In genomic region chr6:109004443-109004842, GRCm38 (mm10) we compare ENCODE assay signal across 22 mouse cellular contexts.
DNase-seq lines count a peak whose midpoint lies in the region; ATAC-seq and TF ChIP-seq lines count a peak whose summit lies in the region.
"Had no signal": no experiment of that assay in that cellular context is flagged by ENCODE, and none has a peak within 500 bp of the region (broad histone marks: within the 10 kb centered on the region; RNA-seq: fewer than 3 reads in every experiment).

No protein-coding gene starts in this region.

- H3K4me2 ChIP-seq in forebrain, postnatal 0 days (ENCODE audit: low read depth) = no peak overlapping the region
- H3K4me2 ChIP-seq in forebrain, embryonic 15.5 days (replicated peaks) = no peak overlapping the region
- no peak overlapping the region for H3K4me2 ChIP-seq in stomach, postnatal 0 days (replicated peaks; ENCODE audit: low read depth)
- H3K4me2 ChIP-seq: embryonic facial prominence, embryonic 15.5 days; heart, embryonic 15.5 days; kidney, embryonic 15.5 days; neural tube, embryonic 13.5 days had no signal

- 12% methylated on average over 2 of the region's 2 CpGs for WGBS in forebrain, postnatal 0 days
- 28% methylated on average over 2 of the region's 2 CpGs for WGBS in forebrain, embryonic 15.5 days
- 47% methylated on average over 2 of the region's 2 CpGs for WGBS in stomach, postnatal 0 days
- 60% methylated on average over 2 of the region's 2 CpGs for WGBS in kidney, adult 2 months

- DNase-seq in forebrain, postnatal 0 days = no peak
- DNase-seq in layer of hippocampus, adult 9-10 months (ENCODE audit: low spot score) = peak; percentile 24
- DNase-seq in layer of hippocampus, postnatal 14 days (ENCODE audit: low spot score in 2 of 2) = no peak
- peak; percentile 37 for DNase-seq in 3T3-L1 (ENCODE audit: low read depth, low spot score)
- DNase-seq in brain, embryonic 14.5 days (ENCODE audit: low read depth) = peak; percentile 53
- DNase-seq in stomach, postnatal 0 days (ENCODE audit: low spot score) = no peak
- no peak for DNase-seq in kidney, adult 2 months
- DNase-seq: adrenal gland, adult 2 months; cerebellum, adult 9-10 months; gastrocnemius, adult 2 months; heart, postnatal 4 days; kidney, postnatal 36 days; layer of hippocampus, postnatal 36 days; lung, postnatal 4 days had no signal

- TF ChIP-seq CTCF in forebrain, postnatal 0 days (IDR thresholded peaks at IDR 0.05; ENCODE audit: low read depth) = no peak
- no peak for TF ChIP-seq CTCF in brain, embryonic 14.5 days (IDR thresholded peaks at IDR 0.05; ENCODE audit: borderline replicate concordance, extremely low read depth, insufficient read depth, insufficient read length)
- TF ChIP-seq CTCF in stomach, postnatal 0 days (IDR thresholded peaks at IDR 0.05; ENCODE audit: low read depth) = no peak
- no peak for TF ChIP-seq CTCF in kidney, adult 2 months (conservative IDR thresholded peaks at IDR 0.05; ENCODE audit: insufficient read depth, insufficient read length, low read depth, low read length)

- no peaks in the 10 kb centered on the region for H3K27me3 ChIP-seq in forebrain, postnatal 0 days (ENCODE audit: insufficient read depth, low read length)
- no peaks in the 10 kb centered on the region for H3K27me3 ChIP-seq in forebrain, embryonic 15.5 days
- H3K27me3 ChIP-seq in stomach, postnatal 0 days (ENCODE audit: control insufficient read depth, insufficient read depth, low read length) = no peaks in the 10 kb centered on the region
- no peaks in the 10 kb centered on the region for H3K27me3 ChIP-seq in kidney, adult 2 months (replicated peaks; ENCODE audit: control insufficient read depth, insufficient read depth, low read length)
- H3K27me3 ChIP-seq: embryonic facial prominence, embryonic 15.5 days; heart, embryonic 15.5 days; kidney, embryonic 15.5 days; neural tube, embryonic 13.5 days had no signal

- no peaks in the 10 kb centered on the region for H3K36me3 ChIP-seq in forebrain, postnatal 0 days (ENCODE audit: insufficient read depth)
- H3K36me3 ChIP-seq in forebrain, embryonic 15.5 days = no peaks in the 10 kb centered on the region
- no peaks in the 10 kb centered on the region for H3K36me3 ChIP-seq in stomach, postnatal 0 days (ENCODE audit: control insufficient read depth, insufficient read depth, low read length)
- no peaks in the 10 kb centered on the region for H3K36me3 ChIP-seq in kidney, adult 2 months (ENCODE audit: control insufficient read depth, insufficient read depth, low read length)
- H3K36me3 ChIP-seq: embryonic facial prominence, embryonic 15.5 days; heart, embryonic 15.5 days; kidney, embryonic 15.5 days; neural tube, embryonic 13.5 days had no signal

- no peaks in the 10 kb centered on the region for H3K4me1 ChIP-seq in forebrain, postnatal 0 days (ENCODE audit: insufficient read depth)
- peaks cover 11% of the 10 kb centered on the region for H3K4me1 ChIP-seq in forebrain, embryonic 15.5 days
- no peaks in the 10 kb centered on the region for H3K4me1 ChIP-seq in stomach, postnatal 0 days (replicated peaks; ENCODE audit: control insufficient read depth, insufficient read depth)
- H3K4me1 ChIP-seq in kidney, adult 2 months (ENCODE audit: control insufficient read depth, insufficient read depth, low read length) = no peaks in the 10 kb centered on the region
- H3K4me1 ChIP-seq: embryonic facial prominence, embryonic 15.5 days; heart, embryonic 15.5 days; kidney, embryonic 15.5 days; neural tube, embryonic 13.5 days had no signal

- peak; percentile 40; the same call in 1 of the 2 replicates for ATAC-seq in forebrain, postnatal 0 days
- ATAC-seq in forebrain, embryonic 15.5 days (replicated peaks) = no peak
- ATAC-seq in stomach, postnatal 0 days (ENCODE audit: low FRiP score, low TSS enrichment) = no peak
- ATAC-seq: CD4-positive, CD25-positive, alpha-beta regulatory T cell, adult 4 months; intestine, postnatal 0 days; Patski had no signal

- no peak for TF ChIP-seq EP300 in stomach, postnatal 0 days (optimal IDR thresholded peaks at IDR 0.05)

- no peak overlapping the region for H3K4me3 ChIP-seq in forebrain, postnatal 0 days (ENCODE audit: low read depth, low read length)
- H3K4me3 ChIP-seq in forebrain, embryonic 15.5 days = no peak overlapping the region
- no peak overlapping the region for H3K4me3 ChIP-seq in stomach, postnatal 0 days (ENCODE audit: low read depth, low read length)
- no peak overlapping the region for H3K4me3 ChIP-seq in kidney, adult 2 months (ENCODE audit: insufficient read depth, low read depth, low read length)
- H3K4me3 ChIP-seq: embryonic facial prominence, embryonic 15.5 days; gastrocnemius, adult 2 months; heart, embryonic 15.5 days; kidney, embryonic 15.5 days; neural tube, embryonic 13.5 days had no signal

- H3K27ac ChIP-seq in forebrain, postnatal 0 days (ENCODE audit: low read depth, low read length) = no peak overlapping the region
- H3K27ac ChIP-seq in forebrain, embryonic 15.5 days (replicated peaks) = no peak overlapping the region
- H3K27ac ChIP-seq in stomach, postnatal 0 days (replicated peaks) = no peak overlapping the region
- no peak overlapping the region for H3K27ac ChIP-seq in kidney, adult 2 months (ENCODE audit: insufficient read depth, low read depth, low read length)
- H3K27ac ChIP-seq: embryonic facial prominence, embryonic 15.5 days; gastrocnemius, adult 2 months; heart, embryonic 15.5 days; kidney, embryonic 15.5 days; neural tube, embryonic 13.5 days had no signal

- no peaks in the 10 kb centered on the region for H3K9me3 ChIP-seq in forebrain, postnatal 0 days (ENCODE audit: low read length)
- no peaks in the 10 kb centered on the region for H3K9me3 ChIP-seq in forebrain, embryonic 15.5 days
- no peaks in the 10 kb centered on the region for H3K9me3 ChIP-seq in stomach, postnatal 0 days (ENCODE audit: control insufficient read depth, low read length)
- H3K9me3 ChIP-seq: embryonic facial prominence, embryonic 15.5 days; heart, embryonic 15.5 days; kidney, embryonic 15.5 days; neural tube, embryonic 13.5 days had no signal

- H3K9ac ChIP-seq in forebrain, postnatal 0 days = no peak overlapping the region
- H3K9ac ChIP-seq in forebrain, embryonic 15.5 days (replicated peaks) = no peak overlapping the region
- no peak overlapping the region for H3K9ac ChIP-seq in stomach, postnatal 0 days (ENCODE audit: low read length)
- H3K9ac ChIP-seq: embryonic facial prominence, embryonic 15.5 days; heart, embryonic 15.5 days; kidney, embryonic 15.5 days; neural tube, embryonic 13.5 days had no signal

- no peak for TF ChIP-seq POLR2A in brain, embryonic 14.5 days (IDR thresholded peaks at IDR 0.05; ENCODE audit: borderline replicate concordance, extremely low read depth, insufficient read depth, insufficient read length, poor library complexity, severe bottlenecking)
- TF ChIP-seq POLR2A in kidney, adult 2 months (IDR thresholded peaks at IDR 0.05; ENCODE audit: low read depth, low read length) = no peak

Comparison
In these comparisons a context has a peak if more than half of its experiments do, and no peak if none do; other contexts are left out.
1. DNase-seq: peak in layer of hippocampus, adult 9-10 months (single experiment), 3T3-L1 (single experiment) and brain, embryonic 14.5 days (single experiment); none in forebrain, postnatal 0 days (single experiment), layer of hippocampus, postnatal 14 days (0 of 2), stomach, postnatal 0 days (single experiment) and kidney, adult 2 months (single experiment).